Mouse (Mus musculus) layer of hippocampus, adult 9-11 months (tissue): ENCODE measurements at regions not wholly inside any gene's neighbourhood (a gene's known extent, or its start where the extent isn't known, plus 50 kb on each side); places are given as distances from the start of the nearest gene placed in this dataset.

Experiments
- DNase-seq: peaks from one replicate; pipeline ENCODE4 v3.0.0; 2022

- no peak for DNase-seq
Observed at GRCm38 (mm10) chr2:114835694-114836093, 180.9 kb upstream of the Dph6 start.

GRCm38 (mm10) chr2:114843696-114844388, 189.1 kb upstream of the Dph6 start:
- no peak for DNase-seq

DNA sequence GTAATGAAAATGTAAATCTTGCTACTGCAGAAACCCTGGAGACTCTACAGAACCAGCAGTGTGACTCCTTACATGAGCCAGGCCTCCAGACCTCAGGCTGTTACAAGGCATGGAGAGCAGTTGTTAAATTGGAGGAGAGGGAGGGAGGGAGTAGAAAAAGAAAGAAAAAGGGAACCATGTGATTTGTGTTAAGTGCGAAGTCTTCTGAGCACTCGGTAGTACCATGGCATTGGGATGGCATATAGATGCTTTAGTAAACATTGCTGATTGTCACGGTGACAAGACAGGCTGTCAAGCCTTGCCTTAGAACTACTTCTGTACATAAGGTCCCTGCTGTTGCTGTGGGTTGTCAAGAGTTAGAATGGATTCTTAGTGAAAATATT, 189.6 kb upstream of the Dph6 start:
- no peak for DNase-seq

DNA sequence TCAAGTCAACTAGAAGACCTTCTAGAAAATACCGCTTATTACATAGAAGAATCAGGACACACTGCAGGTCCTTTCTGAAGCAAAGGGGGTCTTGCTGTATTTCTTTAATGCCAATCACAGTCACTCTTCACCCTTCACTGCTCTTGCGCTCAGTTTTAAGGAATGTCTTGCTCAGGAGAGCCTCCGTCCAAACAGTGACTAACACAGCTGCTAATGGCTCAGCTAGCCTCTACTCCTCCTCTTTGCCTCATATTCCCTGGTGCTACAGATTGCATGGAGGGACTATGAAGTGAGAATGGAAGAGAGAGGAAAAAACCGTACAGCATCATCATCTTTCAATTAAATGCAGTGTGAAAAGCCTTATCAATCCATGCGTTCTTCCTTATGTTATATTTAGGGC, 193.7 kb upstream of the Dph6 start:
- DNase-seq = no peak

DNA sequence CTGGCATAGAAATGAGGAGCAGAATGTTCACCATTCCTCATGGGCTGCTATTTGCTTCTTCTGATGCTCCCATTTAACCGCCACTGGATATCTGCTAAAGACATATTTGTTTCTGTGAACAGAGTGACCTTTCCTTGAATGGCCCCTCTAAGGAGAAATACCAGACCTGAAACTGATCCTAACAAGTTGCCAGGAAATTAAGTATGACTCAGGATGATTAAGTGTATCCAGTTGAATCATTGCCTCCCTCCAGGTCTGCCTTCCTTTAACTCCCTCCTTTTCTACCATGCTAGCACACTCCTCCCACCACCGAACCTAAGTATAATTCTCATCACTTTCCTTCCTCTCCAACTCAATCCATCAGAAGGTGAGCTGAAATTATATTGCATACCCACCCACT, 194.2 kb upstream of the Dph6 start:
- DNase-seq = no peak

- peak; percentile 52 for DNase-seq
Observed at GRCm38 (mm10) chr2:114853715-114854530, 199.2 kb upstream of the Dph6 start.

DNA sequence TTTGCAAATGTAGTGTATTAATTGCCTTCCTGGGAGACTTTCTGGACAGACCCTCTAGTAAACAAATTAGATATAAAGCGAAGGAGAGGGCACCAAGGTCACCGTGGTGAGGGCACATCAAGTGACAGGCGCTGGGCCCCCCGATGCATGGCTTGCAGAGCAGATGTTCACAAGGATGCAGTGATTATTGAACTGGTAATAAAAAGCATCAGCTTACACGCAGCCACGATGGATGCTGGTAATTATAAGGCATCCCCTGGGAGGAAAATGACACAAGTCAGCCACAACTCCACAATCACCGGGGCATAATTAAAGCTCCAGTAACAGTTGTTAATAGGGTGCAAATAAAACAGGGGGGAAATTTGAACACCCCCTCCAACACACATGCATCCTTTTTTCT, 217.5 kb upstream of the Dph6 start:
- no peak for DNase-seq

DNA sequence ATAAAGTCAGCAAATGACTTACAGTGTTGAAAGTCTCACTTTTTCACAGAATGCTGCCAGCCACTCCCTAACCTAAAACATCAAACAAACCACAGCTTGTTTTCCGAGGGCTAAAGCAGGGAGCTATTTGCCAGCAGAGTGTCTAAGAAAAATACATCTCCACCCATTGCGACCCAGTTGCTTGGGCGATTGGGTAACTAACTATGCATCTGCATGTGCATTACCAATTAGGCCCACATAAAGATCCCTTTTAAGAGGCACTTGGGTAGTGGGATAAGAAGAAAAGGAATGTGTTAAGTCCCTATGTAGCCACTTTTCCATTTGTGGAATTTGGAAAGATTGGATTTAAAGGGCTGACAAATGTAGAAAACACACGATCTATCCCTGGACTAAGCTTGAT, 218.3 kb upstream of the Dph6 start:
- no peak for DNase-seq

GRCm38 (mm10) chr2:114879084-114879483, 224.3 kb upstream of the Dph6 start:
- DNase-seq = no peak

DNA sequence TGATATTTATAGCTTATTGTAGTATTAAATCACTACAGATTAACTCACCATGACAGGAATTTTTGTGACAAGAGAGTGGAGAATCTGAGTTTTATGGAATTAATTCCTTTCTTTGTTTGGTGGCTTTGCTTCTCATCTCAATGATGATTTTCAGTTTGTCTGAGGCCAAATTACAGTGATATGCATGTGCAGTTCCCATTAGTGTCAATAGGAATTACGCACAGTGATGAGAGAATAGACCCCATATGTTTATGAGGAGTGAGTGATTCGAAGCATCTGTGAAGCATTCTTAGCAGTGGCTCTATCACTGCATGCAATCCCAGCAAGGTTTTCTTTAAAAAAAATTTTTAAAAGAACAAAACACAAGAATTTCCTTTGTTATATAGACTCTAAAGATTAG, 225.0 kb upstream of the Dph6 start:
- DNase-seq = no peak

- no peak for DNase-seq
Observed at GRCm38 (mm10) chr2:114885734-114886260, 231.0 kb upstream of the Dph6 start.

- peak; percentile 17 for DNase-seq
Observed at GRCm38 (mm10) chr2:114898812-114899211, 244.0 kb upstream of the Dph6 start.

GRCm38 (mm10) chr2:114911845-114912500, 257.2 kb upstream of the Dph6 start:
- no peak for DNase-seq

GRCm38 (mm10) chr2:114915025-114915690, 260.4 kb upstream of the Dph6 start:
- DNase-seq = no peak

DNA sequence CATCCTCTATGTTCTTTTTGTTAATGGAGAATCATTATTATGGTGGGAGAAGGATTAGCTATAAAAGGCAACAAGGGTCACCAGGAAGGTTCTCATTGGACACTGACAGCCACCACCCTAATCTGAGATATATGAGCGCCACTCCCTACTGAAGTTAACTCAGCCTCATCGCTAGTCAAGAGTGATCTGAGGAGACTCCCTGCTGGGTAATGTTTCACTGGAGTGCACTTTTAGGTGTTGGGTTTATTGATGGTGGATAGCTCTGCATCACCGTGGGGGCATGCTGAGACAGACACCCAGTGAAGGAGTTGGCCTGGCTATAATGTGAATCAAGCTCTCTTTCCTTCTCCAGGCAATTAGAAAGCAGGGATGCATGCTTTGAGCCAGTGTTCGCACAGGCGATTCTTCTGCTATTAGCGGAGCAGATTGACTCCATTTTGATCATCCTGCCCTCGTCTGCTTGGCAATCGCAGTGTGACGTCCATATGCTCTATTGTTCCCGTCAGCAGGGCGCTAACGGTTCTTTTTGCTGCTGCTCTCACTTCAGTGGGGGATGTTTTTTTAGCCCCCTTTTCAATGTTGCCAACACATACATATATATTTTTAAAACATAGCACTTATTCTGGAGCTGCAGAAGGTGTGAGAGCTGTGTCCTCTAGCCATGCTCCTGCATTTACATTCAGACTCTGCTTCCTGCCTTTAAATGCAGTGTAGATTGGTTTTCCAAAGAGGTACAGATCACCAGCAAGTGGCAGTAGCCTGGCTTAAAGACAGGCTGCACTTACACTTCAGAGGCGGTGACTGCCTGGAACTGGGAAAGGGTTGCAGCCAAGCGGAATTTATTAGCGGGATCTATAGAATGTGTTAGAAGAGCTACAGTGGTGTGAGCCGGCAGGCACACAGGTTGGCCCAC, 263.9 kb upstream of the Dph6 start:
- DNase-seq = no peak

DNA sequence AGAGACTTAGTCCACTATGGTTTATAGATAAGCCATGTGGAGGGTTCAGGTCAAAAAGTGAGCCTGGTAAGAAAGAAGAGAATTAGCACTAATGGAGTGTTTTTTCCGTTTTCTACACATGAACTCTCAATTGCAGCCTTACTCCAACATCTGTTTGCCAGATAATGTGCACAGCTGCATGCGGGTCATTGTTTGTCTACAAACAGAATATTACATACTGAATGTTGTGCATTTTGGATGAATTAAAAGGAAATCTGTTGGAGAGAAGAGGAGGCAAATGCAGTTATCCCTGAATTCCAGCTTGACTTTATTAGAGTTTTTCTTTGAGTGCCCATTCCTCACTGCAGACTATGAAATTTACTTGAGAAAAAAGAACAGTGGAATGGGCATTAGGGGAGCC, 269.1 kb upstream of the Dph6 start:
- DNase-seq = no peak

DNA sequence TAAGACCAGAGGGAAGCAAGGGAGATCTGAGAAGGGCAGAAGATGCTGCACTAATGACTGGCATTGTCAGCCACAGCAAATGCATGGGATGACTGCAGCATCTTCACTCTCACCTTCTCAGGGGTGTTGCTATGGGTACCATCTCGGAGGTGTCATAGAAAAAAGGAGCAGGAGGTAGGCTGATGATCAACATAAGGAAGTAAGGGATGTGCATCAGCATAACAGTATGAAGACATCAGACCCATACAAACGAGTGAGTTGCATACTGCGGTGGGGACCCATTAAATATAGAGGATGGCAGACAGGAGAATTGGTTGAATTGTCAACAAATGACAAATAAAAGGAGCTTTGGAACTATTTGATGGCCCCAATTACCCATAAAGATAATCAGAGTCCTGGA, 280.7 kb upstream of the Dph6 start:
- no peak for DNase-seq

GRCm38 (mm10) chr2:114938416-114939147, 283.8 kb upstream of the Dph6 start:
- DNase-seq = no peak

- no peak for DNase-seq
Observed at GRCm38 (mm10) chr2:114966111-114966510, 311.3 kb upstream of the Dph6 start.

GRCm38 (mm10) chr2:114968651-114969050, 313.9 kb upstream of the Dph6 start:
- no peak for DNase-seq

GRCm38 (mm10) chr2:114993419-114993818, 338.7 kb upstream of the Dph6 start:
- no peak for DNase-seq
